Mouse (Mus musculus) kidney, postnatal 0 days (tissue): ENCODE data around the gene Ddx39b. TPM values are rescaled to one million over a fixed set of nuclear protein-coding genes. Genes with fewer than 3 reads are reported as not detected.

Experiments
- ATAC-seq: fragments of 200-750 bp; cut with Nextera tagmentation; replicated peaks from 2 replicates; pipeline ENCODE4 v1.8.0; 2017; ENCODE audit warnings: low read depth, moderate number of reproducible peaks, moderate TSS enrichment, moderate library complexity; ENCODE audit not compliant: low FRiP score
- DNase-seq: peaks from one replicate; pipeline ENCODE4 v3.0.0-alpha.2; 2016; ENCODE audit warnings: low spot score
- H3K27ac ChIP-seq: fragments of 300-500 bp; sonication (generic); 2 replicates; pipeline ENCODE4 v1.5.1; 2014; ENCODE audit warnings: mild to moderate bottlenecking
- H3K27me3 ChIP-seq: fragments of 300-500 bp; sonication (generic); 2 replicates; pipeline ENCODE4 v1.6.1; 2014; ENCODE audit warnings: low read length, mixed read lengths; ENCODE audit not compliant: insufficient read depth
- H3K36me3 ChIP-seq: fragments of 300-500 bp; sonication (generic); 2 replicates; pipeline ENCODE4 v1.6.1; 2014; ENCODE audit warnings: low read length, mixed read lengths; ENCODE audit not compliant: insufficient read depth
- H3K4me1 ChIP-seq: fragments of 300-500 bp; sonication (generic); replicated peaks from 2 replicates; pipeline ENCODE4 v1.6.1; 2014; ENCODE audit warnings: antibody characterized with exemption, low read length, mixed read lengths; ENCODE audit not compliant: insufficient read depth
- H3K4me2 ChIP-seq: fragments of 300-500 bp; sonication (generic); 2 replicates; pipeline ENCODE4 v1.6.1; 2014; ENCODE audit warnings: mild to moderate bottlenecking, low read length, moderate library complexity, mixed read lengths
- H3K4me3 ChIP-seq: fragments of 300-500 bp; sonication (generic); replicated peaks from 2 replicates; pipeline ENCODE4 v1.5.1; 2014; ENCODE audit warnings: low read depth, low read length
- H3K9ac ChIP-seq: fragments of 300-500 bp; sonication (generic); 2 replicates; pipeline ENCODE4 v1.6.1; 2014; ENCODE audit warnings: low read depth, low read length
- H3K9me3 ChIP-seq: fragments of 300-500 bp; sonication (generic); replicated peaks from 2 replicates; pipeline ENCODE4 v1.6.1; 2016; ENCODE audit warnings: low read length, inconsistent platforms, mixed read lengths
- CTCF ChIP-seq: IDR thresholded peaks from 2 replicates; pipeline ENCODE4 v1.5.1; 2016; ENCODE audit warnings: antibody characterized with exemption, low read depth, mild to moderate bottlenecking, moderate library complexity
- WGBS: fragments of 180-500 bp; shearing (Covaris S2); extraction: QIAGEN DNeasy Blood & Tissue Kit; methylation state at CpG from one replicate; pipeline ENCODE4 v1.1.7; 2014; 5-methylcytosine and 5-hydroxymethylcytosine counted together
- polyA plus RNA-seq: library from polyadenylated mRNA; unstranded; fragments of >200 nt; fragmentation: Nextera tagmentation; extraction: Ambion mirVana; gene quantifications from 2 replicates; pipeline ENCODE4 v1.2.1, GENCODE M21; 2015

The Ddx39b gene
- polyA plus RNA-seq, 1 experiment from 2014 or later: 303 TPM

GRCm38 (mm10) chr17:35218516-35219193 lies 22.9 kb upstream of the Ddx39b start:
- Histone ChIP-seq H3K4me3 (no peak overlapping the region), H3K4me2 (no peak overlapping the region), H3K9ac (no peak overlapping the region), H3K27me3 (no peaks in the 10 kb centered on the region), H3K9me3 (no peaks in the 10 kb centered on the region), H3K36me3 (peaks cover 12% of the 10 kb centered on the region; the same call in 1 of the 2 replicates), H3K27ac (peak overlapping the region; percentile 57), H3K4me1 (no peaks in the 10 kb centered on the region; the same call in 1 of the 2 replicates)
- no peak for TF ChIP-seq CTCF
- no peak for ATAC-seq
- DNase-seq: no peak
- 72% methylated on average over 18 of the region's 18 CpGs for WGBS

GRCm38 (mm10) chr17:35219601-35220041 lies 21.9 kb upstream of the Ddx39b start:
- H3K4me3 ChIP-seq: no peak overlapping the region
- TF ChIP-seq CTCF: no peak
- H3K9ac ChIP-seq: no peak overlapping the region
- H3K9me3 ChIP-seq: no peaks in the 10 kb centered on the region
- H3K4me1 ChIP-seq: no peaks in the 10 kb centered on the region; the same call in 1 of the 2 replicates
- ATAC-seq (no peak), DNase-seq (no peak)
- H3K36me3 ChIP-seq: peaks cover 12% of the 10 kb centered on the region; the same call in 1 of the 2 replicates
- no peak overlapping the region for H3K4me2 ChIP-seq
- H3K27me3 ChIP-seq: no peaks in the 10 kb centered on the region
- WGBS: 73% methylated on average over 6 of the region's 6 CpGs
- 0 out of 2 replicates have a peak overlapping the region, but pooled peaks have one; percentile 57 for H3K27ac ChIP-seq

GRCm38 (mm10) chr17:35220156-35220952 lies 21.2 kb upstream of the Ddx39b start, which contains the start of gene Gm16181:
Gene Gm16181, plus strand, starts transcription at chr17:35220834.
- 67% methylated on average over 28 of the region's 28 CpGs for WGBS
- H3K27ac ChIP-seq: peak within 1 kb of the TSS; percentile 54
- peaks cover 12% of the 10 kb centered on the region; the same call in 1 of the 2 replicates for H3K36me3 ChIP-seq
- TF ChIP-seq CTCF: no peak
- no peak within 1 kb of the TSS for H3K4me3 ChIP-seq
- no peak within 1 kb of the TSS for H3K9ac ChIP-seq
- H3K9me3 ChIP-seq: no peaks in the 10 kb centered on the region
- DNase-seq (no peak), ATAC-seq (no peak)
- H3K4me2 ChIP-seq: no peak within 1 kb of the TSS
- H3K27me3 ChIP-seq: no peaks in the 10 kb centered on the region
- H3K4me1 ChIP-seq: no peaks in the 10 kb centered on the region; the same call in 1 of the 2 replicates

GRCm38 (mm10) chr17:35222299-35222698 lies 19.2 kb upstream of the Ddx39b start:
- ATAC-seq (no peak), DNase-seq (no peak)
- Histone ChIP-seq H3K27ac (no peak overlapping the region), H3K9me3 (no peaks in the 10 kb centered on the region), H3K4me3 (no peak overlapping the region), H3K27me3 (no peaks in the 10 kb centered on the region), H3K9ac (no peak overlapping the region), H3K4me1 (no peaks in the 10 kb centered on the region; the same call in 1 of the 2 replicates), H3K4me2 (no peak overlapping the region), H3K36me3 (peaks cover 16% of the 10 kb centered on the region; the same call in 1 of the 2 replicates)
- no peak for TF ChIP-seq CTCF
- WGBS: 82% methylated on average over 6 of the region's 6 CpGs

- DNase-seq (no peak), ATAC-seq (no peak)
- no peak for TF ChIP-seq CTCF
- Histone ChIP-seq H3K9me3 (no peaks in the 10 kb centered on the region), H3K4me3 (no peak overlapping the region), H3K36me3 (peaks cover 31% of the 10 kb centered on the region), H3K27me3 (no peaks in the 10 kb centered on the region), H3K4me1 (no peaks in the 10 kb centered on the region; the same call in 1 of the 2 replicates), H3K4me2 (no peak overlapping the region), H3K27ac (no peak overlapping the region), H3K9ac (no peak overlapping the region)
- 93% methylated on average over 4 of the region's 4 CpGs for WGBS
Observed at GRCm38 (mm10) chr17:35224641-35225040, 16.9 kb upstream of the Ddx39b start.

- Histone ChIP-seq H3K27ac (no peak overlapping the region), H3K4me2 (no peak overlapping the region), H3K9ac (no peak overlapping the region), H3K4me1 (no peaks in the 10 kb centered on the region), H3K9me3 (no peaks in the 10 kb centered on the region), H3K36me3 (peaks cover 26% of the 10 kb centered on the region), H3K27me3 (no peaks in the 10 kb centered on the region), H3K4me3 (no peak overlapping the region)
- no peak for TF ChIP-seq CTCF
- WGBS: 88% methylated on average over 5 of the region's 5 CpGs
- no peak for ATAC-seq
- DNase-seq: no peak
Observed at GRCm38 (mm10) chr17:35225456-35225855, 16.1 kb upstream of the Ddx39b start.
